Mouse (Mus musculus): ENCODE measurements around the gene Tmem88. TPM values are rescaled to one million over a fixed set of nuclear protein-coding genes. Genes with fewer than 3 reads are reported as not detected.
"Not testable (repeated sequence)": the region's sequence is repeated elsewhere in the genome, so short reads cannot be mapped to it uniquely, and the experiment has no call there.

Tmem88 gene
- total RNA-seq, 2 experiments from 2014 or later: 22.5 to 23.7 TPM

GRCm38 (mm10) chr11:69394591-69395167, 3.4 kb downstream of the Tmem88 start:
- intact Hi-C loops (cut with DNase I): loop anchor here (5.0 kb wide), 1 partner anchor 297 kb away; the partner anchor contains the start of gene Per1
- not testable (repeated sequence) for DNase-seq (ENCODE audit: low spot score)

DNA sequence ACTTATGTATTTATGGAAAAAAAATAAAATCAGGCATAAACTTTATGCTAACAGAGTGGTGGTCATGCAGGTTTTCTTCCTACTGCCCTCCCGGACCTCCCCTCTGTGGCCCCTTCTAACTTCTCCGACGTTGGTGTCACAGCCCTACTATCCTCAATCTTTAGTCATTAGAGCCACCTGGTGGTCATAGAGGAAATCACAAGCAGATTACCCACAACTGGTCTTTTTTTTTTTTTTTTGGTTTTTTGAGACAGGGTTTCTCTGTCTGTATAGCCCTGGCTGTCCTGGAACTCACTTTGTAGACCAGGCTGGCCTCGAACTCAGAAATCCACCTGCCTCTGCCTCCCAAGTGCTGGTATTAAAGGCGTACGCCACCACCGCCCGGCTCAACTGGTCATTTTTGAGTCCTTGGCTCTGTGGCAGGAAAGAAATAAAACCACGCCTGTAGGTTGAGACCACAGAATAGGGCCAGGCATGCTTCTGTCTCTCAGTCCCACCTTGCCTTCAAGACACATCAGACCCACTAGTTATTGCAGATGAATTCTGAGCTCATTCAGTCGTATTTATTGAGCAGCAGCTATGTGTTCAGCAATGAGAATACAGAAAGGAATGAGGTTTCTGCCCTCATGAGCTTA, 7.5 kb downstream of the Tmem88 start:
- DNase-seq (ENCODE audit: low spot score): no peak
- intact Hi-C loops (cut with DNase I): loop anchor here (1.0 to 2.0 kb wide), 2 partner anchors 58 to 121 kb away; no protein-coding TSS in a partner anchor

DNA sequence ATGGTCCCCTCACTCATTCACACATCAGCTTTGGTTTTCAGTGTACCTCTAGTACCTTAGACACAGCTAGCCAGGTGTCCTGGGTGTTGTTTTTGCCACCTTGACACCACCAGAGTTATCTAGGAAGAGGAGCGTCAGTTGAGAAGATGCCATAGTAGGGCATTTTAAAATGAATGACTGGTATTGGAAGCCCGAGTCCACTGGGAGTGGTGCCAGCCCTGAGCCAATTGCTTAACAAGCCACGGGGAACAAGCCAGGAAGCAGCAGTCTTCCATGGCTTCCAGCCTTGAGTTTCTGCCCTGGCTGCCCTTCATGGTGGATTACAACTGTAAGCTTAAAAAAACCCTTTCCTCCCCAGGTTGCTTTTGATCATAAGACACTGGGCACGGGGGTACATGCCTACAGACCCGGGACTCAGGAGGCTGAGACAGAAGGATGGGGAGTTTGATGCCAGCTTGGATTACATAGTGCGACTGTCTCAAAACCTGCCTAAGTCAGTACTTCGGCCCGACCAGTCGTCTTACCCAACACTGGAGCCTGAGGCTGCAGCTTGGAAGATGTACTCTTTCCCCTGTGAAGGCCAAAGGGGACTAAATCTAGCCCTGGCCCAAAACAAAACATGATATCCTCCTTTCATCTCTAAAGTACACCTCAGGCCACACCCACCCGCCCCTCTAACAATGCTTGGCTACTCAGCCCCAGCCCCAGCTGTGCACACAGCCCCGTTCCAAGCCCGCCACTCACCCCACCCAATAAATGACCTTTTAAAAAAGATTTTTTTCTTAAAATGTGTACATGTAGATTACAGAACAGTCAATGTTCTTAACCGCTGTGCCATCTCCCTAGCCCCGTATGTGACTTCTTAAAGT, 8.3 kb downstream of the Tmem88 start:
- DNase-seq (ENCODE audit: low spot score): no peak
- intact Hi-C loops (cut with DNase I): loop anchor here (1.0 to 10.0 kb wide), 4 partner anchors 57 to 195 kb away; partner anchors contain the start of gene Alox8

- no peak for DNase-seq (ENCODE audit: low spot score)
- intact Hi-C loops (cut with DNase I): loop anchor here (1.0 to 10.0 kb wide), 2 partner anchors 116 to 194 kb away; partner anchors contain the start of gene Alox8
These were observed 9.4 kb downstream of the Tmem88 start for GRCm38 (mm10) chr11:69388680-69389079.

- intact Hi-C loops (cut with DNase I): loop anchor here (10.0 kb wide), 1 partner anchor 192 kb away; the partner anchor contains the start of gene Alox8
These were observed 11.3 kb downstream of the Tmem88 start for GRCm38 (mm10) chr11:69386758-69387157.

DNA sequence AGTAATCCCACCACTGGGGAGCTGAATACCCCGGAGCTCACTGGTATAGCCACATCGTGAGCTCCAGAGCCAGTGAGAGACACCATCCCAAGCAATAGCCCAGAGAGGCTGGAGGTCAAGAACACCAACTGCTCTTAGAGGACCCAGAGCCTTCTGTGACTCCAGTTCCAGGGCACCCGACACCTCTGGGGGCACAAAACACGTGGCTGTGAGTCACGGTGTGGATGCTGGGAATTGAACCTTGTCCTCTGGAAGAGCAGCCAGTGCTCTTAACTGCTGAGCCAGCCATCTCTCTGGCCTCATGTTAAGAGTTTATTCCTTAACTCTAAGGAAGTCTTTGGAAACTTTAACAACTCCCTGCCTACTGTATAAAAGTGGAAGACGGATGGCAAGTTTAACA, 13.1 kb downstream of the Tmem88 start:
- intact Hi-C loops (cut with DNase I): loop anchor here (10.0 kb wide), 1 partner anchor 190 kb away; the partner anchor contains the start of gene Alox8
- DNase-seq (ENCODE audit: low spot score): no peak

More at GRCm38 (mm10) chr11:69386758-69387157, 11.3 kb downstream of the Tmem88 start:
- DNase-seq (ENCODE audit: low spot score): no peak

DNA sequence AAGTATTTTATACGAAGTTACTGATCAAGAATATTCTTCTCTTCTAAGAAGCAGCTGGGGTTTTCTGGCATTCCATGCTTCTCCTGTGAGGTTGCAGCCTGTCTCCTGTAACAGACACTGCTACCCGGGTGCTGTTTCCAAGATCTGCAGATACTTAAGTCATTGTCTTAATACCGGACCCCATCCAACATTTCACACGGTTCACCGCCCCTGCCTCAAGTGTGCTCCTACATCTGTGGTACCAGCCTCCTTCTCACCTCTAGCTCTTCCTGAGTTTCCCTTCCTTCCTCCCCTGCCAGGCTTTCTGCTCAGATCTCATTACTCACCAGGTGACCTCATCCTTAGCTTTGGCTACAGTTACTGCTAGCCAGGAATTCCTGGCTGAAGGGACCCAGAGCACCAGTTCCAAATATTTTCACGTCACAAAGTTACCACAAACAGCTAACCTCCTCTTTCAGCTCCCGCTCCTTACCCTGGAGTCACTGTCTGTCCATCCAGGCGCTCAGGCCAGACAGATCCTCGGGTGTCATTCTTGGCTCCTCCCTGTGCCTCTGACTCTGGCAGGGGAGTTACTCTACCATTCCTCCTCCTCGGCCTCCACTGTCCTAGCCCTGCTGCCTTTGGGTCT, 15.4 kb downstream of the Tmem88 start:
- no peak for DNase-seq (ENCODE audit: low spot score)
- intact Hi-C loops (cut with DNase I): loop anchor here (10.0 kb wide), 1 partner anchor 188 kb away; the partner anchor contains the start of gene Alox8

DNA sequence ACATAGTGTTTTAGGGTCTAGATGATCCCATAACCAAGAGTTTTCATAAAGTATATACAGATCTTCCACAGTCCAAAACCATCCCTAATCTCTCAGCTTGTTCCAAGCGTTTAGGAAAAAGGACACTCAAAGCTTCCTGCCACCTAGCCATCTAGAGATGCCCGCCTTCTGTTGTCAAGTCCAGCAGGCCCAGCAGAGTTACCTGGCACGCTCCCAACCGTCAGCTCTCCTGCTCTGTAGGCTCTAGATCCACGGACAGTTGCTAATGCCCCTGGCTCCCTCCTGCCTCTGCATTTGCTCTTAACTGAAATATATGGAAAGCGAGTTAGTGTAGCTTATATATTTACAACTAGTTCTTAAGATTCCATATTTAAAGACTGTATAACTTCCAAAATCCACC, 16.7 kb downstream of the Tmem88 start:
- DNase-seq (ENCODE audit: low spot score): no peak
- intact Hi-C loops (cut with DNase I): loop anchor here (10.0 kb wide), 1 partner anchor 187 kb away; the partner anchor contains the start of gene Alox8

GRCm38 (mm10) chr11:69379600-69379999, 18.4 kb downstream of the Tmem88 start:
- intact Hi-C loops (cut with DNase I): no loop called here
- DNase-seq (ENCODE audit: low spot score): no peak

GRCm38 (mm10) chr11:69377766-69378165, 20.3 kb downstream of the Tmem88 start:
- no peak for DNase-seq (ENCODE audit: low spot score)
- intact Hi-C loops (cut with DNase I): no loop called here

- DNase-seq (ENCODE audit: low spot score): no peak
- intact Hi-C loops (cut with DNase I): no loop called here
These were observed 22.4 kb downstream of the Tmem88 start for GRCm38 (mm10) chr11:69375646-69376045.

- DNase-seq (ENCODE audit: low spot score): no peak
- intact Hi-C loops (cut with DNase I): no loop called here
These were observed 24.6 kb downstream of the Tmem88 start for GRCm38 (mm10) chr11:69373223-69373965.

DNA sequence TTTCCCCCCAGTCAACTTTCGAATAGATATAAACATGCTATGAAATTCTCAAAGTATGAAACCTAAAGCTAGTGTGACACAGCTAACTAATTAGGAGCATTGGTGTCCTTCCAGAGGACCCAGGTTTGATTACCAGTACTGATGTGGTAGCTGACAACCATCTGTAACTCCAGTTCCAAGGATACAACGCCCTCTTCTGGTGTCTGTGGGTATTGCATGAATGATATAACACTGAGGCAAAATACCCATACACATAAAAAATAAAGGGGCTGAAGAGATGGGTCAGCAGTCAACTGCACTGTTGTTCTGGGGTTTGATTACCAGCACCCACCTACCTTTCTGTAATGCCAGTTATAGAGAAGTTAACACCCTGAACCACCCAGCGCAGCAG, 25.3 kb downstream of the Tmem88 start:
- intact Hi-C loops (cut with DNase I): no loop called here
- no peak for DNase-seq (ENCODE audit: low spot score)

DNA sequence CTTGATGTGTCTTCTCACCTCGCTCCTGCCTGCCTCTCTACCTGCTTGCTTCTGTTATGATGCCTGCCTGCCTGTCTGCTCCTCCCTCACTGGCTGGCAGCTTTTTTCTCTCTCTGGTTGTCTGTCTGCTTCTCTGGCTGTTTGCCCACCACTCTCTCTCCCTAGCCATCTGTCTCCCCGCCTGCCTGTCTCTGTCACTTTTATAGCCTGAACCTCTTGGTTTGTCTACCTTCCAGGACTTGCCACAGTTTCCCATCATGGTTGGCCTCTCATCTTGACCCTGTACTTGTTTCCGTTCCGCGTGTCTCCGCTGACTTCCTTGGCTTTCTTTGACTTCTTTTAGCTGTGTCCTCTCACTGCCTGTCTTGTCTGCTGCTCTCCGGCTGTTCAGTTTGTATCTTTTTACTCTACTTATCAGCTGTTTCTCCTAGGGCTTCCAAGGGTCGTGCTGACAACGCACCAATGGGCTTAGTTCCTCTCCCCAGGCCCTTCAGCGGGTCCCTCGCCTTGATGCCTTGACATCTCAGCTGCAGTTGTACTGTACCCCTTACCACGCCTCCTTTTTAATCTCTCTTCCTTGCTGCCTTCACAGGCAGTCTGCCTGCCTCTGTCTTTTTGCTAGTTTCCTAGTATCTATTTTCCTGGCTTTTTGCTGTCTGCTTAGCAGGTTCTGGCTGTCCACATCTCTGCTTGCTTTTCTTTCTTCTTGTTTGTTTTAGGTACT, 25.8 kb downstream of the Tmem88 start:
- intact Hi-C loops (cut with DNase I): no loop called here
- DNase-seq (ENCODE audit: low spot score): no peak

GRCm38 (mm10) chr11:69371601-69372000, 26.4 kb downstream of the Tmem88 start:
- no peak for DNase-seq (ENCODE audit: low spot score)
- intact Hi-C loops (cut with DNase I): no loop called here

DNA sequence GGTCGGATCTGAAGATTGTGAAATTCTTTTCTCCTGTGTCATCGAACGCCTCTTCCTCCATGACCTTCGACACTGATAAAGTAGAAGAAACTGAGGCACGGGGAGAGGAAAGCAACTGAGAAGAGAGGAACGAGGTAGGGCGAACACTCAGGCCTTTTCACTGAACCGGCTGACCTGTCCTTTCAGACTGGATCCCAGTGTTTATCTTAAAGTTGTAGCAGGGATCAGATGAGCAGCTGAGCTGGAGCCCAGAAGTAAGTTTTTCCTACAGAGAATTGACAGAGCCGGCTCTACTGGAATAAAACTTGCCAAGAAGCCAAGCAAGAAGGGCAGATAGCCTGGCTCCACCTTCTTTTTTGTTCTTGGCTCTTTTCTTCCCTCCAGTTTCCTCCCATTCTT, 27.2 kb downstream of the Tmem88 start:
- no peak for DNase-seq (ENCODE audit: low spot score)
- intact Hi-C loops (cut with DNase I): no loop called here

GRCm38 (mm10) chr11:69369990-69370816, 27.8 kb downstream of the Tmem88 start:
- DNase-seq (ENCODE audit: low spot score): no peak
- intact Hi-C loops (cut with DNase I): no loop called here

Measured in heart, postnatal 25 days (tissue).